Mouse (Mus musculus) forebrain, embryonic 15.5 days (tissue): Measurements from ENCODE around the gene Kcnk2. TPM values are rescaled to one million over a fixed set of nuclear protein-coding genes. Genes with fewer than 3 reads are reported as not detected.

Experiments
- microRNA-seq: library from miRNA; unstranded; fragments of <30 nt; microRNA quantifications from one replicate; pipeline ENCODE4, GENCODE M21; 2016
- polyA plus RNA-seq: library from polyadenylated mRNA; unstranded; fragments of >200 nt; fragmentation: Nextera tagmentation; extraction: Ambion mirVana; gene quantifications from 2 replicates; pipeline ENCODE4 v1.2.1, GENCODE M21; 2015

Gene Kcnk2
- polyA plus RNA-seq, 1 experiment from 2014 or later, result 24.7 TPM

Small RNAs within 50 kb of the gene (microRNA-seq; reads per million reads assigned to microRNA genes)
- gene Gm24092, result not detected
